Mouse (Mus musculus) Patski (cell line): ENCODE results near the gene Spink4. TPM values are rescaled to one million over a fixed set of nuclear protein-coding genes. Genes with fewer than 3 reads are reported as not detected.

Experiments
- ATAC-seq: fragments of 100-300 bp; one replicate; pipeline ENCODE4 v1.8.0; 2021
- CTCF ChIA-PET: fragments of 350-600 bp; sonication (Branson Sonifier 250); formaldehyde crosslinking; loops from one replicate; lab custom pipeline; 2022; ENCODE audit warnings: inconsistent platforms; lab: Charles Lee
- POLR2A ChIA-PET: fragments of 350-600 bp; sonication (Branson Sonifier 250); formaldehyde crosslinking; loops from one replicate; lab custom pipeline; 2022; ENCODE audit warnings: antibody characterized with exemption, inconsistent platforms; lab: Charles Lee
- DNase-seq: peaks from one replicate; pipeline ENCODE4 v3.0.0-alpha.2; 2011; ENCODE audit warnings: low read depth, low spot score
- H3K27me3 ChIP-seq: fragments of 371-371 bp; one replicate; pipeline ENCODE4 v1.5.1; 2021
- CTCF ChIP-seq: fragments of 100-300 bp; IDR thresholded peaks from one replicate; pipeline ENCODE4 v1.5.1; 2021
- in situ Hi-C: fragments of 300-500 bp; cut with MboI; formaldehyde crosslinking; loops from 3 replicates; pipeline ENCODE4 v1.11.1; 2018; ENCODE audit warnings: low pct_unique_long_range_greater_than_20kb, mixed read lengths
- polyA plus RNA-seq: library from polyadenylated mRNA; unstranded; gene quantifications from one replicate; pipeline ENCODE4 v1.2.3, GENCODE M21; 2021

Gene Spink4
- polyA plus RNA-seq, 1 experiment from 2014 or later = not detected

DNA sequence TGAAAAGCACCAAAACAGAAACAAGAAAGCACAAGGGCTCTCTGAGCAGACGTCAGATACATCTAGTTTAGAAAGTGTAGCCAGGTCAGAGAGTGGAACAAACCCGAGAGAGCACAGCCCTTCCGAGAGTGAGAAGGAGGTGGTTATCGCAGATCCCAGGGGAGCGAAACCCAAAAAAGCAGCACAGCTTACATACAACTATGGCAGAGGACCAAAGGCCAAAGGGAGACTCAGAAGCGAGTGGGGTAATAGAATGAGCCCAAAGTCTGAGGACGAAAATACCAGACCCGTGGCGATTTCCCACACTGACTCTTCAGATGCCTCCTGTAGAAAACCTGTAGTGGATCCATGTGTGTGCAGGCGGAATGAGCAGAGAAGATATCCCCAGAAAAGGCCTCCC is 56.8 kb downstream of the Spink4 start:
- ChIA-PET POLR2A (no interaction called here), CTCF (no interaction called here)
- ATAC-seq = no peak
- no peaks in the 10 kb centered on the region for H3K27me3 ChIP-seq
- in situ Hi-C loops = no loop called here
- no peak for DNase-seq
- no peak for TF ChIP-seq CTCF

DNA sequence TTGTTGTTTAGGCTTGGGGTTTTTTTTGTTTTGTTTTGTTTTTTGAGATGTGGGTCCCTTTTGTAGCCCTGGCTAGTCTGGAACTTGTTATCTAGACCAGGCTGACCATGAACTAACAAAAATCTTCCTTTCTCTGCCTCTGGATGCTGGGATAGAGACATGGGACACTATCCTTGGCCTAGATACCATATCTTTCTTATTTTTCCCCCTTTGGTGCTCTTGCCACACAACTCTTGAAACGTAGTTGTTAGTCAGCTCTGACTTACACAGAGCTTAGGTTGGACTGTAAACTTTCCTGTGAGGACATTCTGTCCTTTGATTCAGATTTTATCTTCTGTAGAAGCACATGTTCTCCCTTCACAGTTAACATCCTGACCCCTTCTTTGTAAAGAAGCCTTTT is 59.6 kb downstream of the Spink4 start:
- CTCF ChIA-PET = interaction anchor here (0.9 to 1.2 kb wide), 2 partner anchors 24 to 39 kb away, joined by 3 read pairs; no protein-coding TSS in a partner anchor
- POLR2A ChIA-PET = interaction anchor here (1.1 kb wide), 1 partner anchor 19 kb away, joined by 3 read pairs; no protein-coding TSS in a partner anchor
- no peak for ATAC-seq
- no peak for TF ChIP-seq CTCF
- DNase-seq = no peak
- H3K27me3 ChIP-seq = no peaks in the 10 kb centered on the region
- in situ Hi-C loops = no loop called here

Other genes starting within 250 kb of the Spink4 start
- gene Aptx, start 216.9 kb upstream of the Spink4 start, polyA plus RNA-seq = 23.1 TPM
- gene Dnaja1, start 197.9 kb upstream of the Spink4 start, polyA plus RNA-seq = 162 TPM
- gene Smu1, start 162.1 kb upstream of the Spink4 start, polyA plus RNA-seq = 56.5 TPM
- gene B4galt1, start 66.0 kb upstream of the Spink4 start, polyA plus RNA-seq = 32.1 TPM
- gene Bag1, start 28.2 kb downstream of the Spink4 start, polyA plus RNA-seq = 140 TPM
- 110 TPM for gene Chmp5, start 28.4 kb downstream of the Spink4 start, polyA plus RNA-seq
- gene Nfx1, start 50.9 kb downstream of the Spink4 start, polyA plus RNA-seq = 45.7 TPM
- gene Aqp7, start 128.1 kb downstream of the Spink4 start, polyA plus RNA-seq = 0.21 TPM
- 2.3 TPM for gene Aqp3, start 178.1 kb downstream of the Spink4 start, polyA plus RNA-seq
- 18.8 TPM for gene Nol6, start 204.4 kb downstream of the Spink4 start, polyA plus RNA-seq
- 115 TPM for gene Ube2r2, start 215.7 kb downstream of the Spink4 start, polyA plus RNA-seq